Mouse (Mus musculus): ENCODE measurements at regions not wholly inside any gene's neighbourhood (a gene's known extent, or its start where the extent isn't known, plus 50 kb on each side); places are given as distances from the start of the nearest gene placed in this dataset.

GRCm38 (mm10) chrX:61823604-61824003, 114.3 kb downstream of the Ldoc1 start:
- peak; percentile 82 for DNase-seq (ENCODE audit: low read depth)
- TF ChIP-seq CTCF (IDR thresholded peaks at IDR 0.05; ENCODE audit: borderline replicate concordance, extremely low read depth, insufficient read depth, insufficient read length) (no peak), POLR2A (IDR thresholded peaks at IDR 0.05; ENCODE audit: borderline replicate concordance, extremely low read depth, insufficient read depth, insufficient read length, poor library complexity, severe bottlenecking) (no peak)

- no peak for TF ChIP-seq POLR2A (IDR thresholded peaks at IDR 0.05; ENCODE audit: borderline replicate concordance, extremely low read depth, insufficient read depth, insufficient read length, poor library complexity, severe bottlenecking)
- no peak for TF ChIP-seq CTCF (IDR thresholded peaks at IDR 0.05; ENCODE audit: borderline replicate concordance, extremely low read depth, insufficient read depth, insufficient read length)
- peak; percentile 24 for DNase-seq (ENCODE audit: low read depth)
Measured at GRCm38 (mm10) chrX:61824330-61824729, 115.0 kb downstream of the Ldoc1 start.
